Mouse (Mus musculus) ES-Bruce4 (cell line): Measurements from ENCODE around the gene Cyba.

Experiments
- CTCF ChIP-seq: IDR thresholded peaks from one replicate; pipeline ENCODE4 v1.8.1; 2011; ENCODE audit warnings: low read depth, low read length
- EP300 ChIP-seq: IDR thresholded peaks from 2 replicates; pipeline ENCODE4 v1.6.1; 2011; ENCODE audit warnings: low read depth, low read length; ENCODE audit not compliant: insufficient read depth

DNA sequence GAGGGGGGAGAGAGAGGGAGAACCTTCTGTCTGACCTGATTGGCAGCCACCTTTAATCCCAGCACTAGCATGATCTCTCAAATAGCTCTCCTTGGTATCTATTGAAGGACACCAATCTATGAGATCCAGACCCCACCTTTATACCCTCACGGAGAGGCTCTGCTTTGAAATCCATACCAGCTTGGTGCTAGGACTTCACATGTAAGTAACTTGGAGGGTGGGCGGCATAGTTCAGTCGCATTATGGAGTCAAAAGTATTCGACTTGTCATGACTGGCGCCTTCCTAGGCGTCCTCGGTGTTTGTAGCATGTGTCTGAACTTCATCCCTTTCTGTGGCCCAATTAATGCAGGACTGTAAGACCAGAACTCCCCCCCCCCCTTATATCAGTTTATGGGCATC, 57.4 kb downstream of the Cyba start:
- TF ChIP-seq EP300 (no peak), CTCF (no peak)
